Mouse (Mus musculus) E14TG2a.4 (cell line): ENCODE data around the gene Coq10a.
A peak's percentile ranks its signal among the peaks of the same experiment; 100 is the strongest.

Experiments
- H3K27me3 ChIP-seq: 2 replicates; pipeline ENCODE4 v1.6.1; 2014; ENCODE audit warnings: low read length, control low read depth; ENCODE audit not compliant: insufficient read depth
- H3K36me3 ChIP-seq: 2 replicates; pipeline ENCODE4 v1.6.1; 2014; ENCODE audit warnings: low read length, control low read depth; ENCODE audit not compliant: insufficient read depth
- H3K4me1 ChIP-seq: replicated peaks from 2 replicates; pipeline ENCODE4 v1.6.1; 2014; ENCODE audit warnings: low read depth, low read length, control low read depth
- H3K4me3 ChIP-seq: replicated peaks from 2 replicates; pipeline ENCODE4 v1.5.1; 2014; ENCODE audit warnings: mild to moderate bottlenecking, low read length
- H3K9me3 ChIP-seq: 2 replicates; pipeline ENCODE4 v1.6.1; 2014; ENCODE audit warnings: low read length, control low read depth
- CTCF ChIP-seq: conservative IDR thresholded peaks from 2 replicates; pipeline ENCODE4 v1.5.1; 2014; ENCODE audit warnings: low read length
- NANOG ChIP-seq: IDR thresholded peaks from 2 replicates; pipeline ENCODE4 v1.6.1; 2014; ENCODE audit warnings: borderline replicate concordance, low read length, mixed read lengths
- POU5F1 ChIP-seq: IDR thresholded peaks from 2 replicates; pipeline ENCODE4 v1.6.1; 2014; ENCODE audit warnings: low read length, borderline replicate concordance

The Coq10a gene

GRCm38 (mm10) chr10:128396716-128397264 lies 28.0 kb upstream of the Coq10a start:
- no peak for TF ChIP-seq POU5F1
- no peak for TF ChIP-seq NANOG
- no peak for TF ChIP-seq CTCF
- Histone ChIP-seq H3K4me3 (no peak overlapping the region), H3K36me3 (peaks cover 60% of the 10 kb centered on the region), H3K4me1 (peaks cover 65% of the 10 kb centered on the region), H3K27me3 (peaks cover 3% of the 10 kb centered on the region; the same call in 1 of the 2 replicates), H3K9me3 (no peaks in the 10 kb centered on the region)

DNA sequence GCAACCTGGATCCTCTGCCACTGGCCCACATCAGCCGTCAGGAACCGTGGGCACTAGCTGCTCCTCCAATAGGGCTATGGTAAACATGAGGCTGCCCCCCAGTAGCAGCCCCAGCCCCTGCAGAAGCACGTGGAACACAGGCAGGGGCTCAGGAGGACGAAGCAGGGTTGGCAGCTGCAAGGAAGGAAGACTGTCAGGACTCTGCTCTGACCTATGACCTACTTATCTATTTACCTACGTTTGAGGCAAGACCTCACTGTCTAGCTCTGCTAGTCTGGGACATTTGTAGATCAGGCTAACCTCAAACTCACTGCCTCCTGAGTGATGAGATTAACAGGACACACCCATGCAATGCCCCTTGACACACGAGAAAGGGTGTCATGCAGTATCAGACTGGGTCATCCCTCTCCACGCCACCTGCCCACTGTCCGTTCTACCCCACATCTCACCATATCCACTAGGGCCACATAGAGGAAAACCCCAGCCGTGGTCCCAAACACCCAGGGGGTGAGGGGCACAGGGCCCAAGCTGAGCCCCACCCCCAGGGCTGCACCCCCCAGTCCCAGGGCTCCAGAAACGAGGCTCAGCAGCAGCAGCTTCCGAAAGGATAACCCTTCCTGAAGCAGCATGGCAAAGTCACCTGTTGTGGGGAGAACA lies 27.3 kb upstream of the Coq10a start:
- no peak for TF ChIP-seq NANOG
- H3K36me3 ChIP-seq, result peaks cover 60% of the 10 kb centered on the region

GRCm38 (mm10) chr10:128391850-128392249 lies 23.1 kb upstream of the Coq10a start:
- Histone ChIP-seq H3K4me1 (peaks cover 66% of the 10 kb centered on the region), H3K27me3 (no peaks in the 10 kb centered on the region), H3K4me3 (no peak overlapping the region), H3K36me3 (peaks cover 93% of the 10 kb centered on the region), H3K9me3 (no peaks in the 10 kb centered on the region)
- no peak for TF ChIP-seq POU5F1
- TF ChIP-seq NANOG, result no peak
- TF ChIP-seq CTCF, result no peak

More for the DNA sequence above, 27.3 kb upstream of the Coq10a start:
- peaks cover 58% of the 10 kb centered on the region for H3K4me1 ChIP-seq
- H3K4me3 ChIP-seq, result no peak overlapping the region
- H3K27me3 ChIP-seq, result peaks cover 3% of the 10 kb centered on the region; the same call in 1 of the 2 replicates
- no peaks in the 10 kb centered on the region for H3K9me3 ChIP-seq

- no peak for TF ChIP-seq POU5F1
- TF ChIP-seq CTCF, result no peak
- no peaks in the 10 kb centered on the region for H3K9me3 ChIP-seq
- H3K36me3 ChIP-seq, result peaks cover 93% of the 10 kb centered on the region
- peaks cover 63% of the 10 kb centered on the region for H3K4me1 ChIP-seq
- no peak overlapping the region for H3K4me3 ChIP-seq
- no peaks in the 10 kb centered on the region for H3K27me3 ChIP-seq
Measured at GRCm38 (mm10) chr10:128390366-128390765, 21.6 kb upstream of the Coq10a start.

DNA sequence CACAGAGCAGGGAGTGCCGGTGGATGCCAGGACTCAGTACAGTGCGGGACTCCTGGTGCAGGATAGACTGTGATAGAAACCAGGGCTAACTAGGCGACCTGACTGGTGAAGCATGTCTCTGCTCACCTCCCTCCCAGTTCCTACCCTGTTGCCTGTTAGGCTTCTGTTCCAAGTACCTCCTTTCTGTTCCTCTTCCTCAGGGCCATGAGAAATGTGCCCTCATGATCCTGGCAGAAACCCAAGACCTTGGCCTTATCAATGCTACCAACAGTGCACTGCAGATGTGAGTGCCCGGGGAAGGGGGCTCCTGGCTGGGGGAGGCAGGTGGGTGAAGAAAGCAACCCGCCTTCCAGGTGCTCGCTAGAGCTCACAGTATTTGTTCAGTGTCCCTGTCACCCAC lies 20.8 kb upstream of the Coq10a start:
- Histone ChIP-seq H3K4me3 (peak overlapping the region; percentile 41), H3K9me3 (no peaks in the 10 kb centered on the region), H3K4me1 (peaks cover 59% of the 10 kb centered on the region), H3K27me3 (no peaks in the 10 kb centered on the region), H3K36me3 (peaks cover 98% of the 10 kb centered on the region)
- TF ChIP-seq CTCF, result no peak
- TF ChIP-seq POU5F1, result no peak
- no peak for TF ChIP-seq NANOG

GRCm38 (mm10) chr10:128388941-128389340 lies 20.1 kb upstream of the Coq10a start:
- peaks cover 53% of the 10 kb centered on the region for H3K4me1 ChIP-seq
- H3K36me3 ChIP-seq, result peaks cover 98% of the 10 kb centered on the region
- TF ChIP-seq CTCF (no peak), NANOG (no peak), POU5F1 (no peak)
- no peaks in the 10 kb centered on the region for H3K9me3 ChIP-seq
- H3K27me3 ChIP-seq, result no peaks in the 10 kb centered on the region
- peak overlapping the region; percentile 41 for H3K4me3 ChIP-seq

- TF ChIP-seq NANOG (no peak), POU5F1 (no peak), CTCF (no peak)
- peaks cover 41% of the 10 kb centered on the region for H3K4me1 ChIP-seq
- H3K4me3 ChIP-seq, result no peak overlapping the region
- peaks cover 99% of the 10 kb centered on the region for H3K36me3 ChIP-seq
- H3K9me3 ChIP-seq, result no peaks in the 10 kb centered on the region
- no peaks in the 10 kb centered on the region for H3K27me3 ChIP-seq
Measured at GRCm38 (mm10) chr10:128385902-128386301, 17.1 kb upstream of the Coq10a start.

DNA sequence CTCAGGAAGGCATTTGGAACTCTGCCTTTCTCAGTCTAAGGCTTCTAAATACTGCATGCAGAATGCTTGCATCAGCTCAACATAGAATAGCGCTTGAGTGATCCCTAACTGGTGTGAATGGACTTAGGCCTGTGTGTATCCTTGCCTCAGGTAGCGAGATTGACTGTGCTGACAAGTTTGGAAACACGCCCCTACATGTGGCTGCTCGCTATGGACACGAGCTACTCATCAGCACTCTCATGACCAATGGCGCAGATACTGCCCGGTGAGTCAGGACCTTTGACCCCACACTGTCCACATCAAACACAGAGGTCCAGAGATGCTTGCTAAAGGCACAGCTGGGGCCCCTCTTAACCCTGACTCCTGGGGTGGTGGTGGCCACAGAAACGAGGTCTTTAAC lies 13.7 kb upstream of the Coq10a start:
- peaks cover 36% of the 10 kb centered on the region for H3K4me1 ChIP-seq
- H3K36me3 ChIP-seq, result peaks cover 94% of the 10 kb centered on the region
- no peak for TF ChIP-seq CTCF
- TF ChIP-seq POU5F1, result no peak
- no peak for TF ChIP-seq NANOG
- no peaks in the 10 kb centered on the region for H3K9me3 ChIP-seq
- no peaks in the 10 kb centered on the region for H3K27me3 ChIP-seq
- H3K4me3 ChIP-seq, result no peak overlapping the region

DNA sequence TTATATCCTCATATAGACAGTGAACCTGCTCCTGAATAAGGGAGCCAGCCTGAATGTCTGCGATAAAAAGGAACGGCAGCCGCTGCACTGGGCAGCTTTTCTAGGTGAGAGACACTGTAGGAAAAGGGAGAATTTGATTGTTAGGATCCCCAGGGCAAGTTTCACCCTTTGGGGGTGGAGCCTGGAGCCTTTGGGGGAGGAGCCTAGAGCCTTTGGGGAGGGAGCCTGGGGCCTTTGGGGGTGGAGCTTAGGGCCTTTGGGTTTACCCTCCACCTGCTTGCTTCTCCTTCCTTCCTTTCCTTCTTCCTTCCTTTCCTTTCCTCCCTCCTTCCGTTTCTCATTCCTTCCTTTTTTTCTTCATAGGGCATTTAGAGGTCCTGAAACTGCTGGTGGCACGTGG lies 11.8 kb upstream of the Coq10a start:
- H3K9me3 ChIP-seq, result no peaks in the 10 kb centered on the region
- TF ChIP-seq POU5F1 (no peak), NANOG (no peak), CTCF (no peak)

More for the DNA sequence above, 11.8 kb upstream of the Coq10a start:
- H3K36me3 ChIP-seq, result peaks cover 75% of the 10 kb centered on the region
- H3K4me1 ChIP-seq, result peaks cover 41% of the 10 kb centered on the region
- H3K27me3 ChIP-seq, result no peaks in the 10 kb centered on the region
- no peak overlapping the region for H3K4me3 ChIP-seq
